Mouse (Mus musculus) left cerebral cortex, postnatal 36 days (tissue): ENCODE data around the gene Ntng1. TPM values are rescaled to one million over a fixed set of nuclear protein-coding genes. Genes with fewer than 3 reads are reported as not detected.
A peak's percentile ranks its signal among the peaks of the same experiment; 100 is the strongest.
"Not testable (repeated sequence)": the region's sequence is repeated elsewhere in the genome, so short reads cannot be mapped to it uniquely, and the experiment has no call there.

Source experiments
- DNase-seq, 2 experiments: peaks; one replicate each; pipeline ENCODE4 v3.0.0; 2021 to 2022; ENCODE audit warnings: low spot score in 2 of 2, mixed read lengths in 1 of 2
- intact Hi-C: fragments of 180-260 bp; cut with DNase I; formaldehyde crosslinking; loops from one replicate; pipeline ENCODE4 v1.15.1; 2025
- total RNA-seq, 2 experiments: library from RNA; stranded (reverse); gene quantifications; 2 replicates each; pipeline ENCODE4 v1.2.3; 2021

The Ntng1 gene
- total RNA-seq, 2 experiments from 2014 or later, result 29.2 to 38.1 TPM

DNA sequence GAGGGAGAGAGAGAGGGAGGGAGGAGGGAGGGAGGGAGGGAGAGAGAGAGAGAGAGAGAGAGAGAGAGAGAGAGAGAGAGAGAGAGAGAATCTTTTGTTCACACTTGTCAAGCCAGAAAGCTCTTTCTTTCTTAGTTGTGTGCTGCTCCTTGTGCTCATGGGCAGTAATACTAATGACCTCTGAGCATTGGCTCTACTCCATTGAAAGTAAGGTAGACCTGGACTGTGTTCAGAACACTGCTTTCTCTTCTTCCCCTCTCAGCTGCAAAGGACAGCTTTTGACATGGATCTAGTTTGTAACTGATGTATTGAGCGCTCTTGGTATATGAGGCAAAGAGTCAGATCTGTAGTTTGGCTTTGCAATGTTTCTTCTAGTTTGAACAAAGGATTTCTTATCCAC is 334.7 kb downstream of the Ntng1 start:
- intact Hi-C loops, result no loop called here
- no peak for DNase-seq

DNA sequence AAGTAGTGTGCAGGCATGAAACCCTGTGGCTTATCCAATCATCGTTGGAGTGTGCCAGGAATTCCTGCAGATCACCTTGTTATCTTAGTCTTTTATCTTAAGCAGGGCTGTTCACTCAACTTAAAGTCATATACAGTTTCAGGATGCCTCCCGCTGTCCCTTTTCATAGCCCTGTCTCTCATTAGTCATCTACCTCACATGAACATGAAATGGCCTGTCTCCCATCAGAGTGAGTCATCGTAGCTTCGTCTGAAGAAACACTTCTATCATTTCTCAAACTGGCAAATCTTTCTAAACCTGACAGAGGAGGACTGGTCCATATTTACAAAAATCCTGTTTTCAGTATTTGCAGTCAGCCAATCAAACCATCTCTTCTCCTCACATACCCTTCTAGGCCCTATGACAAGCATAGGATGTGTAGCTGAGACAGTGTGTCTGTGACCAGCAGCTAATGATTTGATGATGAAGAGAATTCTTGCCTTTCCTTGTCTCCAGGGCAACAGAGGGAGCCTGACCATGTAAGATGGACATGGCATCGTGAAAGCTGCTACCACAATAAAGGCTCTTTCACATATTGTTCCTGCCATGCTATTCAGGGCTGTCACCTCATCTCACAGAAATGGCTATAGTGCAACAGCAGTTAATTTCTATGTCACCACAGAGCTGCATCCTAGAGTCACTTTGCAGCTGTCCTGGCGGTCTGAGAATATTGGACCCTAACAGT is 336.4 kb downstream of the Ntng1 start:
- no peak for DNase-seq
- intact Hi-C loops, result no loop called here

GRCm38 (mm10) chr3:109804145-109804544 is 339.7 kb downstream of the Ntng1 start:
- intact Hi-C loops, result no loop called here
- no peak for DNase-seq

- DNase-seq, result no peak
- intact Hi-C loops, result no loop called here
These were observed 340.2 kb downstream of the Ntng1 start for GRCm38 (mm10) chr3:109803616-109804015.

DNA sequence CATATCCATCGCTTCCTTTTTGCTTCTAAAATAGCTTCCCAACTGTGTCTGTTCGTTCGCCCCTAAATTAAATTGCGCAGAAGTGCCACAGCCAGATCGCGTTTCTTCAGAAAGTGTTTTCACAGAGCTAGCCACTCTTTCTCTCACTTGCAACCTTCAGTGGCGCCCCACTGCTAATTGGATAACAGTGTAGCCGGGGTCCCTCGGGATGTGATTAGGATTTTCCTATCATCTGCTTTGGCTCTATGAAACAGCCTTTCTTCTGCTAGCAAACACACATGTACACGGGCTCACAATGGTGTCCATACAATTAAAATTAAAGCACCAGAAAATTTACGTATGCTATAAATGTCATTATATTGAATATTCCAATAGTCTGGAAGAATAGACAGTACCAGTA is 346.5 kb downstream of the Ntng1 start:
- DNase-seq, result no peak
- intact Hi-C loops, result no loop called here

DNA sequence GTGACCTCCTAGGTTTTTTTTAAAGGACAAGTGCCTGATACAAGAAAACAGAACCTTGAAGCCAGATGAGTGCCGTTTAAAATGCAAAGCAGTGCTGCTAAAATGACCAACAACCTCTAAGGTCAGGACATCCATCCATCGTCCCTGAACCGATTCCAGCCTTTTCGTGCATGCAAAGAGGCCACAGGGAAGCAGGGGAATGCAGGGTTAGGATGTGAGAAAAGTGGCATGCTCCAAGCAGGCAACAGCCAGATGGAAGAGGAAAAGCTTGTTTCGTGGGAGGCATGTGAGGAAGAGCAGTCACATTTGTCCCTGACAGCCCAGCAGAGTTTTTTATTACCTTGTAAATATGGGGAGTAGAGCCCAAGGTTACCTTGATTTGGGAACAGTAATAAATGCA is 360.6 kb downstream of the Ntng1 start:
- DNase-seq, result peak in 1 of 2 experiments; percentile 8
- intact Hi-C loops, result loop anchor here (5.0 to 10.0 kb wide), 2 partner anchors 359 to 462 kb away; partner anchors contain the start of gene Ntng1

DNA sequence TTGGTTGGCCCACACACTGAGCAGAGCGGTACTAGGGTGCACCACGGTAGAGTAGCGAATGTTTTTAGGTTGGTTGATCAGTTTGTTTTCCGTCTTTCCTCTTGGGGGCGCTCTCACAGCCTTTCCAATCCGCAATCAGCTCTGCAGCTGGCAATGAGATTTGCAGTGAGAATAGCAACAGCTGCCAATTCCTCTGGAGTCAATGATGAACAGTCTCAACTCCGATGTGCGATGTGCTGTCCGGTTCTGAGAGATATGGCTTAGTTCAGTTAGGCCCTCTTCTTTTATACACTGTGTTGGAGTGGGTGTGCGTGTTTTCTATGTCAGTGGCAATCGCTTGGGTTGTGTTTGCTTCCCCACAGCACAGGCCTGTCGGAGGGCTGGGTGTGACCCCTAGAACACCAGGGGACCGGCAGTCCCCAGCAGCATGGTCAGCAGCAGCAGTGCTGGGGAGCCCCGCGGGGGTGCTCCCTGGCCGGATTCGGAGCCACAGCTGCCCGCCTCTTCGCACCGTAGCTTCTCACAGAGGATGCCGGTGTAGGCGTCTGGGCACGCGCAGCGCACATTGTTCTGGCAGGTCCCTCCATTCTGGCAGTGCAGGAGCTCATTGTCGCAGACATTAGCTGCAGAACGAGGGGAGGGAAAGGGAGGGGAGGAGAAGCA is 361.4 kb downstream of the Ntng1 start:
- intact Hi-C loops, result loop anchor here (5.0 to 10.0 kb wide), 2 partner anchors 360 to 462 kb away; partner anchors contain the start of gene Ntng1
- DNase-seq, result peak; percentile 78 to 79

DNA sequence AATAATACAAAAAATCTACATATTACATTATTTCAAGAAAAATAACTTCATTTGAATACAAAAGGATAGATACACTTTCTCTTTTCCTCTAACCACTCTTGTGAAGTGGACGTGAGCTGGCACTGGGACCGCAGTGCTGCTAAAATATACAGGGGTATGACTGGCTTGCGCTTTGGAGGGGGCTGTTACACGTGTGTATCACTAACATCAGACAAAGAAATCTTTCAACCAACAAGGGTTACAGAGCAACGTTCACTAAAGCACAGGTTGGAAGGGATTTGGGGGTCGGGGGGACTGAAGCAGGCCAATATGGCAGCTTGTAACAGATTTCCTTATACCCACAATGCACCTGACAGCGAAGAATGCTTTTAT is 361.9 kb downstream of the Ntng1 start:
- DNase-seq, result no peak

DNA sequence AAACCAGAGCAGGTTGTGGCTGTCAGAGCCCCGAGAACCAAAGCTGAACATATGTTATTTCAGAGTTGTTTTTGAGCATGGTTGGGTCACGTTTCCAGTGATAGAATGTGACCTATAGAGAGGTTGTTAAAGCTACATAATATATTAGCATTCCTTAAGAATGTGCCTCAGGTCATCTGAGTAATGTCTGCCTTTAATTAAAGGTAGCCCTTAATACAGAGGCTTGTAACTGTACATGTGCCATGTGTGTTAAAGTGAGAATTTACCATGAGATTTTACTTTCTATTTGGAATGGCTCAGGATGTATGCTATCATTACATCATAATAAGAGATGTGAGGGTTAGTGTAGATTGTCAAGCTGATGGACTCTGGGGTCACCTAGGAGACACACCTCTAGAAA is 368.6 kb downstream of the Ntng1 start:
- intact Hi-C loops, result no loop called here
- DNase-seq, result no peak

More for the DNA sequence above, 361.9 kb downstream of the Ntng1 start:
- intact Hi-C loops, result loop anchor here (5.0 to 10.0 kb wide), 2 partner anchors 360 to 463 kb away; partner anchors contain the start of gene Ntng1

DNA sequence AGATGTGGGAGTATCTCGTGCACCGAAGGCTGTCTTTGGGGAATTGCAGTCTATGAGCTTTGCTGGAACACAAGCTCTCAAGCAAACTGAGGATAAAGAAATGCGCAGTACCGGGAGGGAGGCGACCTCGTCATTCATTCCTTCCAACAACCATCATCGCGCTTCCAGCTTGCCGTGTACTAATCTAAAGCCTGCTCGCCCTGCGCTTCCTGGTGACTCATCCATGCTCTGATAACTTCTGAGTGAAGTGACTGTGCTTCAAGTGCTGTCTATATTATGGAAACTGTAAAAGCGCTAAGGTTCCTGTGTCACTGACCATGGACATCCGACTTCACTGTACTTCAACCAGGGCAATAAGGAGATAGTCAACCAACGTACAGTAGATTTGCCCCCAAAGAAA is 371.7 kb downstream of the Ntng1 start:
- no peak for DNase-seq
- intact Hi-C loops, result no loop called here

DNA sequence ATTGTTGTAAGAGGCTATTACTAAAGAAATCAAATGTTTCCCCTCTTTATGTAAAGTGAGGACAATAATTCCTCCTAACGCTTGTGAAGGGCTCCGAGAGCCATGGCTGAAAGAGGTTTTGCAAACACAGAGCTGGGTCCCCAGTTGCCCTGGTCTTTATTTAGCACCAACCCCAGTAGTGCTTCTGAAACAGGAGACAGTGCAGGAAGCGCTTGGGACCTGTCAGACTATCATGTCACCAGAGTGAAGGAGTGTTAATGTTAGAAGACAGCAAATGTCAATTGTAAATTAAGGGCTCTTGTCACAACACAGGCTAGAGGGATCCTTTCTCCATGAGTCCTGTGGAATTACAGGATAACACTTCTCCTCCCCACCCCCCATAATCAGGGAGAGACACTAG is 376.9 kb downstream of the Ntng1 start:
- intact Hi-C loops, result no loop called here

GRCm38 (mm10) chr3:109765608-109766007 is 378.2 kb downstream of the Ntng1 start:
- no peak for DNase-seq
- intact Hi-C loops, result no loop called here

More for the DNA sequence above, 376.9 kb downstream of the Ntng1 start:
- no peak for DNase-seq

- intact Hi-C loops, result no loop called here
- no peak for DNase-seq
These were observed 378.7 kb downstream of the Ntng1 start for GRCm38 (mm10) chr3:109765141-109765540.

DNA sequence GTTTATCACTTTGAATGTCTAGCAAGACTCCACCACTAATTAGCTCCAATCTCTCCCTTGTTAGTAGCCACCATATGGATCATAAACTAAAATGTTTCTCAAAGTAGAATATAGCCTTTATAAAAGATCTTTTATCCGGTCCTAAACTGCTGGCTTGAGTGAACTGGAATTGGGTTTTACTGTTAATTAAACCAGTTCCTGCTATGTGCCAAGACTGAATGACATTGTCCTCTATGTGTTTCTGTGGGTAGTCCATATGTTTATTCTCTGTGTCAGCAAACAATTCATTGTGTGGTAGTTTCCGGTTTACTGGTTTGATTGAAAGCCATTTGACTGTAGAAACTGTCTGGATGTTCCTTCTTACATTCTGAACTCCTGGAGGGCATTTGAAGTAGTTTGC is 387.4 kb downstream of the Ntng1 start:
- intact Hi-C loops, result no loop called here
- DNase-seq, result no peak

DNA sequence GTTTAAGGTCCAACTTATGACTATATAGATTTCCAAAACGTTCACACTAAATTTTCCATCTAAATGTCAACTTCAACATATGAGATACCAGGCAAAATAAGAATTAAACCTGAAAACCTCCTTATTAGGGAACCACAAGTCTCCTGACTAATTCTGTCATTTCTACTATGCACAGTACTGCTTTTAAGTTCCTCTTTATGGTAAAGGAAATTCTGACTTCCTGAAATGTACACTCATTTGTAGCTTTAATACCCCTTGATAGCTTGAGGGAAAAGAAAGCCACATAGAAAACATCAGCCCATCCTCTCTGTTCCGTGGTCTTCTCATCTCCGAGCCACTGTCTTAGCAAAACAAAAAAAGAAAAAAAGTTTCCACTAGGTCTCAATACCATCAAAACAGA is 396.2 kb downstream of the Ntng1 start:
- intact Hi-C loops, DNase-seq: not testable (repeated sequence)

GRCm38 (mm10) chr3:109740466-109741102 is 403.2 kb downstream of the Ntng1 start:
- DNase-seq, result no peak
- intact Hi-C loops, result no loop called here

- peak in 1 of 2 experiments; percentile 10 for DNase-seq
- intact Hi-C loops, result loop anchor here (5.0 kb wide), 2 partner anchors 205 to 410 kb away; partner anchors contain the start of gene Ntng1
These were observed 411.3 kb downstream of the Ntng1 start for GRCm38 (mm10) chr3:109732327-109733182.

GRCm38 (mm10) chr3:109731592-109732230 is 412.1 kb downstream of the Ntng1 start:
- intact Hi-C loops, result loop anchor here (5.0 kb wide), 2 partner anchors 204 to 411 kb away; partner anchors contain the start of gene Ntng1
- DNase-seq, result no peak
